Mouse (Mus musculus) MEL (cell line): ENCODE measurements around the gene AI854703.

Source experiments
- HCFC1 ChIP-seq: IDR thresholded peaks from 2 replicates; pipeline ENCODE4 v1.6.1; 2012; ENCODE audit warnings: low read depth, mild to moderate bottlenecking, inconsistent platforms, low read length, improper control_type of control experiment, moderate library complexity
- KAT2A ChIP-seq: conservative IDR thresholded peaks from 2 replicates; pipeline ENCODE4 v1.6.1; 2012; ENCODE audit warnings: low read depth, low read length, improper control_type of control experiment, inconsistent platforms
- MEF2A ChIP-seq: IDR thresholded peaks from 2 replicates; pipeline ENCODE4 v1.6.1; 2014; ENCODE audit warnings: low read depth, mild to moderate bottlenecking, inconsistent platforms, low read length, improper control_type of control experiment; ENCODE audit not compliant: poor library complexity, insufficient replicate concordance, severe bottlenecking; ENCODE audit errors: extremely low read depth
- RCOR1 ChIP-seq: IDR thresholded peaks from 2 replicates; pipeline ENCODE4 v1.6.1; 2012; ENCODE audit warnings: low read depth, mild to moderate bottlenecking, inconsistent platforms, low read length, improper control_type of control experiment

DNA sequence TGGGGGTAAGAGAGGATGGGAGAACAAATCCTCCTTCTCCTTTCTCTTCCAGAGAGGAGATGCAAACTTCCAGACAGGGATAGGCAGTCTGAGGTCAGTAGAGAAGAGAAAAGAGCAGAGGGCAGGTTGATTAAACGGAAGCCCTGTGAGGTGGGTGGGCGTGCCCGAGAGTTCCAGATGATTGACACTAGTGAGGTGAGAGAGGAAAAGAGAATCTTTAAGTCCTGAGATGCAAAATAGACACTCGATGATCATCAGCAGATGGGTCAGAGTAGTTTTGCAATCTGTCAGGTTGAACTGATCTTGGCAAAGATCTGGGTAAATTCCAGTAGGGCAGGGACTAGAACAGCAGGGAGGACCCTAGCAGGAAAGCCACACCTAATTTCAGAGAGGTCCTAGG is 38.2 kb downstream of the AI854703 start:
- TF ChIP-seq KAT2A (no peak), HCFC1 (no peak), MEF2A (no peak), RCOR1 (no peak)
